Mouse (Mus musculus): ENCODE results near the gene Sfpq.
"Not testable (repeated sequence)": the region's sequence is repeated elsewhere in the genome, so short reads cannot be mapped to it uniquely, and the experiment has no call there.

Sfpq gene

DNA sequence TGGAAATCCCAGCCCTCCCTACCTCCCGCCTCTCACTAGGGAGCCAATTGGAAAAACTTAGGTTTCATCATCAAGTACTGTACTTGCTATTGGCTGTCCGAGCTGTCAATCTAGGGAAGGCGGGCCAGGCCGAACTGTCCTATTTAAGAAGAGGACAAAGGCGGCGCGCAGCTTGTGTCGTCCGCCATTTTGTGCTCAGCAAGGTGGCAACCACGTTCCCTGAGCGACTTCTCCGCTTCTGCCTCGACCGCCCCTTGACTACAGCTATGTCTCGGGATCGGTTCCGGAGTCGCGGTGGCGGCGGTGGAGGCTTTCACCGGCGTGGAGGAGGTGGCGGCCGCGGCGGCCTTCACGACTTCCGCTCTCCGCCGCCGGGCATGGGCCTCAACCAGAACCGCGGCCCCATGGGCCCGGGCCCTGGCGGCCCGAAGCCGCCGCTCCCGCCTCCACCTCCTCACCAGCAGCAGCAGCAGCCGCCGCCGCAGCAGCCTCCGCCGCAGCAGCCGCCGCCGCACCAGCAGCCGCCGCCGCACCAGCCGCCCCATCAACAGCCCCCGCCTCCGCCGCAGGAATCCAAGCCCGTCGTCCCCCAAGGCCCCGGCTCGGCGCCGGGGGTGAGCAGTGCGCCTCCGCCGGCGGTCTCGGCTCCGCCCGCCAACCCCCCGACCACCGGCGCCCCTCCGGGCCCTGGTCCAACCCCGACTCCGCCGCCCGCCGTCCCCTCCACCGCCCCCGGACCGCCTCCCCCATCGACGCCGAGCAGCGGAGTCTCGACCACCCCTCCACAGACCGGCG, at the start of gene Sfpq:
Gene Sfpq (plus strand): TSS at position 174 of the 795 bp plus-strand sequence.
- DNase-seq: peak; percentile 97

DNA sequence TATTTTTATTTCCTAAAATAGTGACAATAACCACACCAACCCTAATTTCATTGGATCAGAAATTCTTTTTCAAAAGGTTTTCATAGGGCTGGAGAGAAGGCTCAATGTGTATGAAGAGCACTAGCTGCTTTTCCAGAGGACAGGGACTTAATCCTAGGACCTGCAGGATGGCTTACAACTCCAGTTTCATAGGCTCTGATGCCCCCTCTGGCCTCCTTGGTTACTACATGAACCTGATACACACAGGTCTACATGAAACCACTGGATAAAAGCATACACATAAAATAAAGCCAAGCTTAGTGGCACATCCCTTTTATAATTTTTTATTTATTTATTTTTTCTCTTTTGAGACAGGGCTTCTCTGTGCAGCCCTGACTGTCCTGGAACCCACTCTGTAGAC, 43.7 kb upstream of the Sfpq start:
- DNase-seq: no peak

DNA sequence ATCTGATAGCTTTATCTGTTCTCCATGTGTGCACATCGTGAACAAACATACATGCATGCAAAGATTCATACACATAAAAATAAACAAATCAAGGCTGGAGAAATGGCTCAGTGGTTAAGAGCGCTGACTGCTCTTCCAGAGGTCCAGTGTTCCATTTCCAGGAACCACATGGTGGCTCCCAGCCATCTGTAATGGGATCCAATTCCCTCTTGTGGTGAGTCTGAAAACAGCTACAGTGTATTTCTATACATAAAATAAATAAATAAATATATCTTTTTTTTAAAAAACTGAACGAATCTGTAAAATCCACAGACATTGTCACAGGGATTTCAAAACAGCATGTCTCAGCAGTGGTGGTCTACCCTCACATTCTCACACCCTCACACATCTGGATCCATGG, 42.4 kb upstream of the Sfpq start:
- DNase-seq: no peak

- no peak for DNase-seq
Observed at GRCm38 (mm10) chr4:126983321-126983720, 37.8 kb upstream of the Sfpq start.

DNA sequence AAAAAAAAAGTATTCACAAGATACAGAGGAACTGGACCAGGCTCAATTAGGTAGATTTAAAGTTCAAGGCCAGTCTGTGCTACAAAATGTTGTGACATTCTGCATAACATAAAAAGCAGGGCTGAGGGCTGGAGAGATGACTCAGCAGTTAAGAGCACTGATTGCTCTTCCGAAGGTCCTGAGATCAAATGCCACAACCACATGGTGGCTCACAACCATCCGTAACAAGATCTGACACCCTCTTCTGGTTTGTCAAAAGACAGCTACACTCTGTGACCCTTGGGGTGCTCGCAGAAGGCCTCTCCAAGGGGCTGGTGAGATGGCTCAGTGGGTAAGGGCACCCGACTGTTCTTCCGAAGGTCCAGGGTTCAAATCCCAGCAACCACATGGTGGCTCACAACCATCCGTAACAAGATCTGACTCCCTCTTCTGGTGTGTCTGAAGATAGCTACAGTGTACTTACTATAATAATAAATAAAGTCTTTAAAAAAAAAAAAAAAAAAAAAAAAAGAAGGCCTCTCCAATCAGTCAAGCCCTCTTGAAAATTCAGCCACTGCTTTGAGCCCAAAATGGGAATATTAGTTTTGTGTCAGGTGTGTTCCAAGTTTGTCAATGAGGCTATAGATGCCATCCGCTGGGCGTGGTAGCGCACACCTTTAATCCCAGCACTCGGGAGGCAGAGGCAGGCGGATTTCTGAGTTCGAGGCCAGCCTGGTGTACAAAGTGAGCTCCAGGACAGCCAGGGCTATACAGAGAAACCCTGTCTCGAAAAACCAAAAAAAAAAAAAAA, 37.2 kb upstream of the Sfpq start:
- DNase-seq: not testable (repeated sequence)

GRCm38 (mm10) chr4:126986768-126987167, 34.4 kb upstream of the Sfpq start:
- DNase-seq: no peak

DNA sequence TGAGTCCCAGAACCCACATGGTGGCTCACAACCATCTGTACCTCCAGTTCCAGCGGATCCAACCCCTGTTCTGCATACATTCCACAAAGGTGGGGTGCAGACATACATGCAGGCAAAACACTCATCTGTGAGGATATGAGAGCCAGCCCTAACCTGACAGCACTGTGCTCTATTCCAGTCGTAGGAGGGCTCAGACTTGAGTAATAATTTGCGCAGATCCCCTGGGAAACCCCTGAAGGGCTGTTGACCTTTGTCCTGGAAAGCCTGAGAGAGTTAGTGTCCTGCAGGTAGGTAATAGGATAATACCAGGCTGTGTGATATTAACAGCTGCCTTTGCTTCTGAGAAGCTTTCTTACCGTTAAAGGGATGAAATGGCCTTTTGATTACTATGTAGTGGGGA, 32.6 kb upstream of the Sfpq start:
- no peak for DNase-seq

DNA sequence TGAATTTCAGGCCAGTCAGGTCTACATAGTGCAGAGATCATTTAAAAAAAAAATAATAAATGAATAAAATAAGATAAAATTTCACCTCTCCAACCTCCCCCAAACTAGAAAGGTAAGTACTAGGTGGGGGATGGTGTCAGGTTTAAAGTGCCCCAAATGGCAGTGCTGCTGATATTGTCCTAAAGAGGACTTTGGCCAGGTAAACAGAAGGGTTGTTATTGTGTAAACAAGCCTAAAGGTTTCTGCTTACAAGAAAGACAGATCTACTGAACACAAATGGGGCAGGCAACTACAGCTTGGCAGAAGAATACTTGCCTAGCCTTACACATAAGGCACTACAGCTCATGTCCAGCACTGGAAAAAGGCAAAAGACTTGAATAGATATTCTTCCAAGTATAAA, 30.6 kb upstream of the Sfpq start:
- DNase-seq: no peak

- no peak for DNase-seq
Observed at GRCm38 (mm10) chr4:126992356-126992755, 28.8 kb upstream of the Sfpq start.

DNA sequence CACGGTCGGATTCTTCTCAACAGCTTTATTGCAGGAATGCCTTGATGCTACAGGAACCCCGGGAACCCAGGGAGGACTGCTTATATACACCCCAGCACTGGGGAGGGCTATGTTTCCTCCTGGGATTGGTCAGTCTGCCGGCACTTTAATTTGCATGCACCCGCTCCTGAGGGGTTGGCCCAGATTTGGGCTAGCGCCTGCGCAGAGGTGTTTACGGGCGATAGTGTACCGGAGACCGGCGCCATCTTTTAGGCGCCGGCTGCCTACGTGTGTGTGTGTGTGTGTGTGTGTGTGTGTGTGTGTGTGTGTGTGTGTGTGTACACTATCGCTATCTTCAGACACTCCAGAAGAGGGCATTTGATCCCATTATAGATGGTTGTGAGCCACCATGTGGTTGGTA, 21.8 kb upstream of the Sfpq start:
- not testable (repeated sequence) for DNase-seq

GRCm38 (mm10) chr4:127000601-127001105, 20.5 kb upstream of the Sfpq start:
- no peak for DNase-seq

- no peak for DNase-seq
Observed at GRCm38 (mm10) chr4:127004384-127004783, 16.7 kb upstream of the Sfpq start.

GRCm38 (mm10) chr4:127005113-127005936, 15.8 kb upstream of the Sfpq start:
- peak; percentile 67 for DNase-seq

GRCm38 (mm10) chr4:127015294-127015993, 5.7 kb upstream of the Sfpq start:
- peak; percentile 84 for DNase-seq

GRCm38 (mm10) chr4:127016366-127016765, 4.8 kb upstream of the Sfpq start:
- no peak for DNase-seq

DNA sequence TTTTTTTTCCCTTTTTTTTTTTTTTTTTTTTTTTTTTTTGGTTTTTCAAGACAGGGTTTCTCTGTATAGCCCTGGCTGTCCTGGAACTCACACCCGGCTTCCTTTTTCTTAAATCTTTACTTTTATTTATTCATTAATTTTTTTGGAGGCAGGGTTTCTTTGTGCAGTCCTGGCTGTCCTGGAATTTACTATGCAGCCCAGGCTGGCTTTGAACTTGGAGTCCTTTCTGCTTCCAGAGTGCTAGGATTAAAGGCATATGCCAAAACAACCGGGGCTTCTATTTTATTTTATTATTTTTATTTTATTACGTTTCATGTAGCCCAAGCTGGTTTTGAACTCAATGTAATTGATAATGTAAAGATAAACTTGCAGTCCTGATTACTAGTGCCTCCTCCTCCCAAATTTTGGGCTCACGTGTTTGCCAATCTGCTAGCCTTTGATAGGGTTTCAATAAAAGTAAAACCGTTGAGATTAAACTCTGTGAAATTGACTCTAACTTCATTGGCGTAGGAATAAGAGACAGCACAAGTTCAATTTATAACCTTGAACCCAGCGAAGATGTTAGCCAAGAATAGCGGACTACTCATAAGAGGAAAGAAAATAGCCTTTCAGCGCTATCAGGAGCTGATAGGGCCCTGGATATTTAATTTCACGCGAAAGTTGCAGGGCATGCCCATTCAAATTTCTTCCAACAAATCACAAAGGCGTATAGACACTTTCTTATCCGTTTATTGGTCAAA, 543 bp upstream of the Sfpq start:
- no peak for DNase-seq

- DNase-seq: peak; percentile 90
Observed at GRCm38 (mm10) chr4:127021989-127022626, 984 bp downstream of the Sfpq start.

DNA sequence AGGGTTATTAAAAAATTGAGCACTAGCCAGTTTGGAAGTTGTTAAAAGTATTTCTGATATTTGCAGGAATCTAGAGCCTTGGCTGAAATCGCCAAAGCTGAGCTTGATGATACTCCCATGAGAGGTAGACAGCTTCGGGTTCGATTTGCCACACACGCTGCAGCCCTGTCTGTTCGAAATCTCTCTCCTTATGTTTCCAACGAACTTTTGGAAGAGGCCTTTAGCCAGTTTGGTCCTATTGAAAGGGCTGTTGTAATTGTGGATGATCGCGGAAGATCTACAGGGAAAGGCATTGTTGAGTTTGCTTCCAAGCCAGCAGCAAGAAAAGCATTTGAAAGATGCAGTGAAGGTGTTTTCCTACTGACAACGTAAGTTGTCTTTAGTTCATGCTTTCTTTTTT, 2.1 kb downstream of the Sfpq start:
- no peak for DNase-seq

DNA sequence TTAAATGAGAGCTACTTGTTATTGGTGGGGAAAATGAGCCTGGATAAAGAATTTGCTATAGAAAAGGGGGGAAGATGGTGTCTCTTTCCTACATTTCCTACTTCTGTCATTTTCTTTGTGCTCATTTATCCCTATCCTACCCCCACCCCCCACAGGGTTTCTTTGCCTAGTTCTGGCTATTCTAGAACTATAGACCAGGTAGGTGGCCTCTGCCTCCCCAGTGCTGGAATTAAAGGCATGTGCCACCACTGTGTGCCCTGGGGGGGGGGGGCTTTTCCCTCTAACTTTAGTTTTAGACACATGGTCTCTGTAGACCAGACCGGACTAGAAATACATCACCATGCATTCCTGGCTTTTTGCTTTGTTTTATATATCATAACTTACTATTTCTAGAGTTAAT, 3.1 kb downstream of the Sfpq start:
- no peak for DNase-seq

- no peak for DNase-seq
Observed at GRCm38 (mm10) chr4:127026826-127027225, 5.7 kb downstream of the Sfpq start.
